Mouse (Mus musculus) spleen, postnatal 14 days (tissue): ENCODE results near the gene Thop1.
"Not testable (repeated sequence)": the region's sequence is repeated elsewhere in the genome, so short reads cannot be mapped to it uniquely, and the experiment has no call there.

Source experiments
- DNase-seq, 2 experiments: peaks; one replicate each; pipeline ENCODE4 v3.0.0; 2021 to 2022; ENCODE audit warnings: low spot score in 2 of 2

The Thop1 gene

GRCm38 (mm10) chr10:81069836-81070235 lies at the start of gene Thop1:
Gene Thop1, plus strand, starts transcription at chr10:81070035.
- DNase-seq, result peak; percentile 91

- DNase-seq, result no peak
Measured at GRCm38 (mm10) chr10:81020207-81020606, 49.6 kb upstream of the Thop1 start.

- DNase-seq, result no peak
Measured at GRCm38 (mm10) chr10:81021547-81022110, 48.2 kb upstream of the Thop1 start.

GRCm38 (mm10) chr10:81022744-81023143 lies 47.1 kb upstream of the Thop1 start:
- no peak for DNase-seq

GRCm38 (mm10) chr10:81024346-81024937 lies 45.4 kb upstream of the Thop1 start:
- no peak for DNase-seq

GRCm38 (mm10) chr10:81025047-81025621 lies 44.7 kb upstream of the Thop1 start:
- DNase-seq, result no peak

- no peak for DNase-seq
Measured at GRCm38 (mm10) chr10:81025639-81026275, 44.1 kb upstream of the Thop1 start, which contains the start of gene Diras1. Gene Diras1, minus strand, starts transcription at chr10:81025662.

GRCm38 (mm10) chr10:81026857-81027256 lies 43.0 kb upstream of the Thop1 start:
- DNase-seq, result no peak

GRCm38 (mm10) chr10:81027331-81027730 lies 42.5 kb upstream of the Thop1 start:
- DNase-seq, result no peak

- no peak for DNase-seq
Measured at GRCm38 (mm10) chr10:81028219-81028618, 41.6 kb upstream of the Thop1 start.

GRCm38 (mm10) chr10:81029031-81029430 lies 40.8 kb upstream of the Thop1 start:
- DNase-seq, result no peak

- no peak for DNase-seq
Measured at GRCm38 (mm10) chr10:81033586-81033985, 36.2 kb upstream of the Thop1 start.

GRCm38 (mm10) chr10:81036251-81036650 lies 33.6 kb upstream of the Thop1 start:
- peak in 1 of 2 experiments; percentile 30 for DNase-seq

GRCm38 (mm10) chr10:81036988-81037580 lies 32.8 kb upstream of the Thop1 start, which contains the start of gene Slc39a3:
Gene Slc39a3, minus strand, starts transcription at chr10:81037426.
- peak; percentile 97 for DNase-seq

- DNase-seq, result peak; percentile 49 to 69
Measured at GRCm38 (mm10) chr10:81041458-81042175, 28.2 kb upstream of the Thop1 start.

GRCm38 (mm10) chr10:81045246-81045645 lies 24.6 kb upstream of the Thop1 start:
- DNase-seq, result not testable (repeated sequence)

GRCm38 (mm10) chr10:81050645-81051044 lies 19.2 kb upstream of the Thop1 start:
- peak in 1 of 2 experiments; percentile 23 for DNase-seq

GRCm38 (mm10) chr10:81051133-81051532 lies 18.7 kb upstream of the Thop1 start:
- no peak for DNase-seq

GRCm38 (mm10) chr10:81052577-81052976 lies 17.3 kb upstream of the Thop1 start:
- DNase-seq, result no peak

GRCm38 (mm10) chr10:81055169-81055568 lies 14.7 kb upstream of the Thop1 start:
- no peak for DNase-seq

- DNase-seq, result not testable (repeated sequence)
Measured at GRCm38 (mm10) chr10:81055802-81056340, 14.0 kb upstream of the Thop1 start.
